Mouse (Mus musculus): Measurements from ENCODE around the gene Tmem117.

DNA sequence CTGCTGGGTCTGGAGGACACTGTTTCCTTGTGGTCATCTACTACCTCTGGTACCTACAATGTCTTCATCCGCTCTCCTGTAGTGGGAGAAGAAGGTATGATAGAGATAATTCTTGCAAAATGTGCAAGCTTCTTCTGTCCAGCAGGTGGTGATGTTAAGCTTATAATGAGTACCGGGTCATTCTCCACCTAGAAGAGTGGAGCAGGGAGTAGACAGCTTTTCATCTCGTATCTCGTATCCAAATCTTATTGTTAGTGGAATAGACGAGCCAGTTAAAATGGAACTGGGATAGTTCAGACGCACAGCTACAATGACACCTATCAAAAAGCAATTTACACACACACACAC, 60.8 kb downstream of the Tmem117 start:
- TF ChIP-seq CTCF (IDR thresholded peaks at IDR 0.05; ENCODE audit: extremely low read depth, insufficient read length, insufficient replicate concordance, low read depth, low read length) (no peak), POLR2A (IDR thresholded peaks at IDR 0.05; ENCODE audit: low read depth, low read length) (no peak)

Measured in small intestine, adult 2 months (tissue).